Mouse (Mus musculus): ENCODE data around the gene 2310011J03Rik. TPM values are rescaled to one million over a fixed set of nuclear protein-coding genes. Genes with fewer than 3 reads are reported as not detected.

The 2310011J03Rik gene
- polyA plus RNA-seq, 2 experiments = 45.1 to 46.1 TPM

DNA sequence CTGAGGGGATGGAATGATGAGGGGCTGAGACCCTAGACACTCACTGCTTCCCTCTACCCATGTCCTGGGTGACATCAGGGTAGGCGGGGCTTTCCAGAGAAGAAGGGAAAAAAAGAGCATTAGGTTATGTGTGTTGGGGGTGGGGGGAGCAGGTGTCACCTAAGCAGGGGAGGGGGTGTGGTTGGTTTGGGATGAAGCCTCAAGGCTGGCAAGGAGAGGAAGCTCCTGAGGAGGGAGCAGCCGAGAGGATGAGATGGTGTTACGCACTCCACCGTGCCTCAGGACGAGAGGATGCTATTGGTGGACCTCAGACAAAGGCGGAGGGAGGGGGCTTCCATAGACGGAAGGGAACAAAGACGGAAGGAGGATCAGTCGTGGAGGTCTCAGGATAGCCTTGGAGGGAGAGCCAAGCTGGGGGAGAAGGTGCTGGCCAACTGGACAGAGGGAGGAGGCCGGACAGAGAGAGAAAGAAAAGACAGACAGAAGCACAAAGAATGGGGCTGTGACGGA, 19.6 kb downstream of the 2310011J03Rik start:
- Histone ChIP-seq H3K9ac (ENCODE audit: low read depth, low read length, severe bottlenecking) (no peak overlapping the region), H3K4me1 (ENCODE audit: control insufficient read depth, insufficient read depth, low read length) (peaks cover 9% of the 10 kb centered on the region), H3K9me3 (ENCODE audit: control insufficient read depth, low read length) (no peaks in the 10 kb centered on the region), H3K27ac (replicated peaks; ENCODE audit: low read depth, low read length) (no peak overlapping the region), H3K27me3 (ENCODE audit: control insufficient read depth, insufficient read depth, low read length) (peaks cover 60% of the 10 kb centered on the region), H3K4me2 (replicated peaks; ENCODE audit: low read depth, low read length, severe bottlenecking) (no peak overlapping the region), H3K4me3 (replicated peaks; ENCODE audit: low read length) (no peak overlapping the region), H3K36me3 (ENCODE audit: control insufficient read depth, insufficient read depth, low read length) (no peaks in the 10 kb centered on the region)
- DNase-seq (ENCODE audit: low spot score) (no peak), ATAC-seq (ENCODE audit: low FRiP score, low read depth) (no peak)
- 30% methylated on average over 11 of the region's 11 CpGs for WGBS
- no peak for TF ChIP-seq POLR2A (IDR thresholded peaks at IDR 0.05; ENCODE audit: borderline replicate concordance, extremely low read depth, insufficient read depth, insufficient read length)

DNA sequence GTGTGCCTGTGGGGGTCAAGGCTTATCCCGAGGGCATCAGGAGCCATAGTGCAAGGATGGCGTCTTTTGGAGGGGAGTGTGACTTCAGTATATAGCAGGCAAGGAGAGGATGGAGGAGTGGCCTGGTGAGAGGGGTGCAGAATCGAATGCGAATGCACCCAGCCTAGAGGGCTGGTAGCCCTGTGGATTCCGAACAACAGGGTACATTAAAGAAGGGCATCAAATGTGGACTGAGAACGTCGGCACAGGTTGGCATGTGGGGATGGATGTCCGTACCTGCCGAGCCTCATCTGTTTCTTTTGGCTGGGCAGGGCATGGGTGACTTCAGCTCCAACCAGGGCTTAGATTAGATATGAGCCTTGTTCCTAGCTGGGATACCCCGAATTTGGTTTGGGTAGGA, 20.5 kb downstream of the 2310011J03Rik start:
- DNase-seq (ENCODE audit: low spot score) (no peak), ATAC-seq (ENCODE audit: low FRiP score, low read depth) (no peak)
- 55% methylated on average over 10 of the region's 10 CpGs for WGBS
- no peak for TF ChIP-seq POLR2A (IDR thresholded peaks at IDR 0.05; ENCODE audit: borderline replicate concordance, extremely low read depth, insufficient read depth, insufficient read length)
- Histone ChIP-seq H3K27ac (replicated peaks; ENCODE audit: low read depth, low read length) (no peak overlapping the region), H3K9me3 (ENCODE audit: control insufficient read depth, low read length) (no peaks in the 10 kb centered on the region), H3K4me2 (replicated peaks; ENCODE audit: low read depth, low read length, severe bottlenecking) (no peak overlapping the region), H3K27me3 (ENCODE audit: control insufficient read depth, insufficient read depth, low read length) (peaks cover 51% of the 10 kb centered on the region), H3K9ac (ENCODE audit: low read depth, low read length, severe bottlenecking) (no peak overlapping the region), H3K4me1 (ENCODE audit: control insufficient read depth, insufficient read depth, low read length) (peaks cover 13% of the 10 kb centered on the region), H3K36me3 (ENCODE audit: control insufficient read depth, insufficient read depth, low read length) (peaks cover 3% of the 10 kb centered on the region; the same call in 1 of the 2 replicates), H3K4me3 (replicated peaks; ENCODE audit: low read length) (no peak overlapping the region)

DNA sequence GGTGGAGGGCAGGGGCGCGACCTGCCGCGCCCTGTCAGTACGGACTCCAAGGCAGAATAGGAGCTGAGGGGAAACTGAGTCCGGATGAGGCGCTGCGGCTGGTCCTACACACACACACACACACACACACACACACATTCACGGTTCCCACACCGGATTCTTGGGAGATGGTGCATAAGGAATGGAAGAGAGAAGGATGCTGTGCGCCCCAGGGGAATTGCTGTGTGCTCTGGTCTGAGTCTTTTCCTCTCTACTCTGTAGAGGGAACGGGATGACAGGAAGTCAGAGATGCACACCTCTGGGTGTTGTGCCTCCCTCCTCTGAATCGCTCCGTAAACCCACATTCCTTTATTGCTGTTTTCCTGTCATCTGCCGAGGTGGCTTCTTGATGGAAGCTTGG, 21.0 kb downstream of the 2310011J03Rik start:
- H3K36me3 ChIP-seq (ENCODE audit: control insufficient read depth, insufficient read depth, low read length) = peaks cover 8% of the 10 kb centered on the region
- H3K27ac ChIP-seq (replicated peaks; ENCODE audit: low read depth, low read length) = no peak overlapping the region
- H3K4me3 ChIP-seq (replicated peaks; ENCODE audit: low read length) = peak overlapping the region; percentile 16
- peak overlapping the region; percentile 33; the same call in 1 of the 2 replicates for H3K4me2 ChIP-seq (replicated peaks; ENCODE audit: low read depth, low read length, severe bottlenecking)
- no peaks in the 10 kb centered on the region for H3K9me3 ChIP-seq (ENCODE audit: control insufficient read depth, low read length)
- no peak for DNase-seq (ENCODE audit: low spot score)
- H3K27me3 ChIP-seq (ENCODE audit: control insufficient read depth, insufficient read depth, low read length) = peaks cover 46% of the 10 kb centered on the region
- 0 out of 2 replicates have a peak overlapping the region, but pooled peaks have one; percentile 31 for H3K9ac ChIP-seq (ENCODE audit: low read depth, low read length, severe bottlenecking)
- peaks cover 13% of the 10 kb centered on the region for H3K4me1 ChIP-seq (ENCODE audit: control insufficient read depth, insufficient read depth, low read length)
- no peak for TF ChIP-seq POLR2A (IDR thresholded peaks at IDR 0.05; ENCODE audit: borderline replicate concordance, extremely low read depth, insufficient read depth, insufficient read length)
- WGBS = 7% methylated on average over 14 of the region's 15 CpGs
- no peak for ATAC-seq (ENCODE audit: low FRiP score, low read depth)

DNA sequence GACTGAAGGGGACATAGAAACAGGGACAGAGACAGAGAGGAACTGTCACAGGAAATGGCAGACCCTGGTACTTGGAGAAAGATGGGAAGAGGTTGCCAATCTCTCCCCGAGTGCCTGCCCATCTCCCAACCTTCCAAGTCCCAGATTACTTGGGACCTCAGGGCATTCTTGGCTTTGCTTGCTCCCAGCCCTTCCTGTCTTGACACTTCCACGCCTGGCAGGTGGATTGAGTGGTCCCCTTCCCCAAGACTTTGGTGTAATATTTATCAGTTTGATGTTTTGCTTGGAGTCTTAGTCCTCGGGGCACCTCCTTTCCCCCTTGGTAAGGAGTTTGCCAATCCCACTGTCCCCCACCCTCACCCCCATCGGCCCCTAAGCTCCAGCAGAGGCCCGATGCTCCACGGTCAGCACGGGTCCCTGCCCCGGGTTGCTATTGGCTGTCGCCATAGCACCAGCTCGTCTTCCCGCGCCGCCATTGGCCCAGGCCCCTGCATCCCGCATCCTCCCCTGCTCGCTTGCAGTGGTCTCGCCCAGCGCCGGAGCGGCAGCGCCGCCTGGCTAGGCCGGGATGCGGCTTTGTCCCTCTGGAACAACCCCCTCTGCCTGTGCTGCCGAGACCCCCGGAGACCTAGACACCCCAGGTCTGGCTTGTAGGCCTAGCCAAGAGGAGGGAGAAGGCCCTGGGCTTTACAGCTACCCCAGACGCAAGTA, 21.6 kb downstream of the 2310011J03Rik start:
- ATAC-seq (ENCODE audit: low FRiP score, low read depth) = peak; percentile 35; the same call in 1 of the 2 replicates
- no peak for DNase-seq (ENCODE audit: low spot score)
- WGBS = 4% methylated on average over 22 of the region's 26 CpGs
- Histone ChIP-seq H3K9ac (ENCODE audit: low read depth, low read length, severe bottlenecking) (0 out of 2 replicates have a peak overlapping the region, but pooled peaks have one; percentile 31), H3K36me3 (ENCODE audit: control insufficient read depth, insufficient read depth, low read length) (peaks cover 14% of the 10 kb centered on the region), H3K27me3 (ENCODE audit: control insufficient read depth, insufficient read depth, low read length) (peaks cover 41% of the 10 kb centered on the region), H3K27ac (replicated peaks; ENCODE audit: low read depth, low read length) (no peak overlapping the region), H3K4me2 (replicated peaks; ENCODE audit: low read depth, low read length, severe bottlenecking) (peak overlapping the region; percentile 33; the same call in 1 of the 2 replicates), H3K9me3 (ENCODE audit: control insufficient read depth, low read length) (no peaks in the 10 kb centered on the region), H3K4me3 (replicated peaks; ENCODE audit: low read length) (peak overlapping the region; percentile 16), H3K4me1 (ENCODE audit: control insufficient read depth, insufficient read depth, low read length) (peaks cover 13% of the 10 kb centered on the region)
- TF ChIP-seq POLR2A (IDR thresholded peaks at IDR 0.05; ENCODE audit: borderline replicate concordance, extremely low read depth, insufficient read depth, insufficient read length) = 0 out of 2 replicates have a peak, but pooled peaks have one; percentile 19

DNA sequence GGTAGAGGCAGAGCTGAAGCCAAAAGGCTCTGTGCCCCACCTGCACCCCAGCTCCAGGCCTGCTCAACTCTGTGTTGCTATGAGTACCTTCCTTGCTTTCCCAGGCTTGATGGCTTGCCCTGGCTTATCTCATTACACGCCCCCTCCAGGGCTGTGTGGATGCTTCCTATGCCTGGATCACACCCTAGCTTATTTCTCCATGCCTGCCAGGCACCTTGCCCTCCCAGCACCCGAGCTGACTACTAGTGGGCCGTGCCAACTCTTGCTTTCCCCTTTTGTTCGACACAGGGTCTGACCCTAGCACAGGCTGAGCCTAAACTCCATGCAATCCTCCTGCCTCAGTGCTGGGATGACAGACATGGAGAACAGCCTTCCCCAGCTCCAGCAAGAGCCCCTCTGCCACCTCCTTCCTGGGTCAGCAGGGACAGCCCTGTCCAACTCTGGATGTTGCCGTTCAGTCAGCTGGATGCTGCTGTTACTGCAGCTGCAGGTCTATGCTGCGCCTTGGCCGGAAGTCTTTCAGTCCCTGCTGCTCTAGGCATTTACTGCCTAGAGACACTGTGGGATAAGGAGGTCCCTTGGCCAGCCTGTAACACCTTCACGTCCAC, 22.7 kb downstream of the 2310011J03Rik start:
- H3K27me3 ChIP-seq (ENCODE audit: control insufficient read depth, insufficient read depth, low read length) = peaks cover 38% of the 10 kb centered on the region
- 65% methylated on average over 8 of the region's 8 CpGs for WGBS
- H3K36me3 ChIP-seq (ENCODE audit: control insufficient read depth, insufficient read depth, low read length) = peaks cover 22% of the 10 kb centered on the region
- no peak overlapping the region for H3K27ac ChIP-seq (replicated peaks; ENCODE audit: low read depth, low read length)
- TF ChIP-seq POLR2A (IDR thresholded peaks at IDR 0.05; ENCODE audit: borderline replicate concordance, extremely low read depth, insufficient read depth, insufficient read length) = no peak
- no peak overlapping the region for H3K4me3 ChIP-seq (replicated peaks; ENCODE audit: low read length)
- no peak overlapping the region for H3K9ac ChIP-seq (ENCODE audit: low read depth, low read length, severe bottlenecking)
- H3K9me3 ChIP-seq (ENCODE audit: control insufficient read depth, low read length) = no peaks in the 10 kb centered on the region
- DNase-seq (ENCODE audit: low spot score) (no peak), ATAC-seq (ENCODE audit: low FRiP score, low read depth) (no peak)
- peaks cover 17% of the 10 kb centered on the region for H3K4me1 ChIP-seq (ENCODE audit: control insufficient read depth, insufficient read depth, low read length)
- H3K4me2 ChIP-seq (replicated peaks; ENCODE audit: low read depth, low read length, severe bottlenecking) = no peak overlapping the region

All from limb, embryonic 14.5 days (tissue).